8 mouse cellular contexts compared by ENCODE assay signal in genomic region chr10:117375841-117376579, GRCm38 (mm10). TPM values are rescaled to one million over a fixed set of nuclear protein-coding genes. Genes with fewer than 3 reads are reported as not detected.
DNase-seq lines count a peak whose midpoint lies in the region; ATAC-seq and TF ChIP-seq lines count a peak whose summit lies in the region.

No protein-coding gene starts in this region.

- H3K36me3 ChIP-seq in embryonic facial prominence, embryonic 12.5 days: no peaks in the 10 kb centered on the region
- H3K36me3 ChIP-seq in limb, embryonic 15.5 days: no peaks in the 10 kb centered on the region
- no peaks in the 10 kb centered on the region for H3K36me3 ChIP-seq in midbrain, embryonic 15.5 days (replicated peaks)
- no peaks in the 10 kb centered on the region for H3K36me3 ChIP-seq in spleen, adult 2 months (ENCODE audit: control insufficient read depth, insufficient read depth, low read length)

- H3K4me1 ChIP-seq in embryonic facial prominence, embryonic 12.5 days: peaks cover 6% of the 10 kb centered on the region
- peaks cover 5% of the 10 kb centered on the region for H3K4me1 ChIP-seq in limb, embryonic 15.5 days
- peaks cover 23% of the 10 kb centered on the region for H3K4me1 ChIP-seq in midbrain, embryonic 15.5 days
- H3K4me1 ChIP-seq in spleen, adult 2 months (ENCODE audit: control insufficient read depth, insufficient read depth, insufficient read length): peaks cover 2% of the 10 kb centered on the region

- TF ChIP-seq POLR2A in spleen, adult 2 months (IDR thresholded peaks at IDR 0.05; ENCODE audit: low read depth, low read length): no peak

- no peak for TF ChIP-seq CTCF in spleen, adult 2 months (IDR thresholded peaks at IDR 0.05; ENCODE audit: extremely low read depth, insufficient read depth, insufficient read length, insufficient replicate concordance)

- H3K9me3 ChIP-seq in embryonic facial prominence, embryonic 12.5 days: no peaks in the 10 kb centered on the region
- no peaks in the 10 kb centered on the region for H3K9me3 ChIP-seq in limb, embryonic 15.5 days
- no peaks in the 10 kb centered on the region for H3K9me3 ChIP-seq in midbrain, embryonic 15.5 days

- H3K4me2 ChIP-seq in embryonic facial prominence, embryonic 12.5 days (replicated peaks): peak overlapping the region; percentile 63
- H3K4me2 ChIP-seq in limb, embryonic 15.5 days: peak overlapping the region; percentile 54
- peak overlapping the region; percentile 67 for H3K4me2 ChIP-seq in midbrain, embryonic 15.5 days

- peak overlapping the region; percentile 100 for H3K9ac ChIP-seq in embryonic facial prominence, embryonic 12.5 days
- peak overlapping the region; percentile 99 for H3K9ac ChIP-seq in limb, embryonic 15.5 days
- H3K9ac ChIP-seq in midbrain, embryonic 15.5 days: peak overlapping the region; percentile 99

- WGBS in embryonic facial prominence, embryonic 12.5 days: under 1% methylated on average over 59 of the region's 74 CpGs
- WGBS in limb, embryonic 15.5 days: under 1% methylated on average over 55 of the region's 74 CpGs
- under 1% methylated on average over 62 of the region's 74 CpGs for WGBS in midbrain, embryonic 15.5 days
- under 1% methylated on average over 67 of the region's 74 CpGs for WGBS in spleen, adult 2 months

- DNase-seq in 416B (ENCODE audit: low read depth): peak; percentile 57
- DNase-seq in adrenal gland, postnatal 14 days: peak; percentile 76
- DNase-seq in heart, adult 8-10 months (ENCODE audit: low spot score): peak; percentile 24
- DNase-seq in kidney, adult 8-10 months: peak; percentile 26 to 35
- peak in 1 of 2 experiments; percentile 27 for DNase-seq in spleen, adult 2 months (ENCODE audit: low read depth in 1 of 2, low spot score in 2 of 2)

- H3K27me3 ChIP-seq in embryonic facial prominence, embryonic 12.5 days: no peaks in the 10 kb centered on the region
- H3K27me3 ChIP-seq in limb, embryonic 15.5 days: no peaks in the 10 kb centered on the region
- no peaks in the 10 kb centered on the region for H3K27me3 ChIP-seq in midbrain, embryonic 15.5 days (replicated peaks)
- H3K27me3 ChIP-seq in spleen, adult 2 months (ENCODE audit: control insufficient read depth, insufficient read depth, low read length): no peaks in the 10 kb centered on the region

- H3K27ac ChIP-seq in embryonic facial prominence, embryonic 12.5 days: peak overlapping the region; percentile 96
- peak overlapping the region; percentile 97 for H3K27ac ChIP-seq in limb, embryonic 15.5 days
- peak overlapping the region; percentile 97 for H3K27ac ChIP-seq in midbrain, embryonic 15.5 days
- H3K27ac ChIP-seq in spleen, adult 2 months (ENCODE audit: insufficient read depth, low read length): peak overlapping the region; percentile 94

- peak; percentile 62 for ATAC-seq in embryonic facial prominence, embryonic 12.5 days (ENCODE audit: insufficient number of reproducible peaks, insufficient read depth, low FRiP score, low TSS enrichment)
- peak; percentile 57 for ATAC-seq in limb, embryonic 15.5 days (ENCODE audit: insufficient number of reproducible peaks, low FRiP score, low TSS enrichment, low read depth)
- ATAC-seq in midbrain, embryonic 15.5 days (replicated peaks): peak; percentile 70

- H3K4me3 ChIP-seq in embryonic facial prominence, embryonic 12.5 days: peak overlapping the region; percentile 94
- peak overlapping the region; percentile 95 for H3K4me3 ChIP-seq in limb, embryonic 15.5 days
- peak overlapping the region; percentile 99 for H3K4me3 ChIP-seq in midbrain, embryonic 15.5 days
- peak overlapping the region; percentile 85 for H3K4me3 ChIP-seq in spleen, adult 2 months (ENCODE audit: extremely low read depth, insufficient read depth, insufficient read length)

RNA-seq across cellular contexts. Expression of gene Cpsf6, which starts 3.8 kb away (rescaled TPM):
- total RNA-seq in adrenal gland, postnatal 14 days (2021): 76.0 and 87.9 TPM in 2 replicates
- 210 and 213 TPM in 2 replicates for polyA plus RNA-seq in embryonic facial prominence, embryonic 12.5 days (2016; fragmentation: Nextera tagmentation; extraction: Ambion mirVana)
- total RNA-seq in heart, adult 8-10 months (2022): 10 to 100 TPM; 27.3 to 31.2 (median 30.1) TPM
- polyA plus RNA-seq in limb, embryonic 15.5 days (2015; fragmentation: Nextera tagmentation; extraction: Ambion mirVana): 125 TPM in 2 replicates
- polyA plus RNA-seq in midbrain, embryonic 15.5 days (2015; fragmentation: Nextera tagmentation; extraction: Ambion mirVana): 148 and 154 TPM in 2 replicates
- 51.9 and 79.8 TPM in 2 replicates for polyA plus RNA-seq in spleen, adult 2 months (2012; rRNA removed)
